Mouse (Mus musculus): ENCODE data around the gene 4931406C07Rik. TPM values are rescaled to one million over a fixed set of nuclear protein-coding genes. Genes with fewer than 3 reads are reported as not detected.
"Not testable (repeated sequence)": the region's sequence is repeated elsewhere in the genome, so short reads cannot be mapped to it uniquely, and the experiment has no call there.

The 4931406C07Rik gene
- polyA plus RNA-seq, 1 experiment from 2014 or later, result 8.7 TPM

- Histone ChIP-seq H3K27ac (ENCODE audit: low read length) (no peak overlapping the region), H3K4me1 (ENCODE audit: insufficient read depth, low read depth, low read length) (peaks cover 11% of the 10 kb centered on the region), H3K4me2 (replicated peaks; ENCODE audit: low read depth, low read length) (peak overlapping the region; percentile 90), H3K4me3 (ENCODE audit: low read depth, low read length) (peak overlapping the region; percentile 82; the same call in 1 of the 2 replicates), H3K27me3 (replicated peaks; ENCODE audit: insufficient read depth, low read length) (no peaks in the 10 kb centered on the region), H3K9ac (replicated peaks; ENCODE audit: low read depth) (peak overlapping the region; percentile 88), H3K9me3 (ENCODE audit: low read length) (no peaks in the 10 kb centered on the region), H3K36me3 (ENCODE audit: insufficient read depth, low read length) (peaks cover 18% of the 10 kb centered on the region; the same call in 1 of the 2 replicates)
- TF ChIP-seq EP300 (IDR thresholded peaks at IDR 0.05), result no peak
- TF ChIP-seq CTCF (IDR thresholded peaks at IDR 0.05), result no peak
- 6% methylated on average over 6 of the region's 6 CpGs for WGBS
- ATAC-seq (no peak), DNase-seq (ENCODE audit: low spot score) (no peak)
These were observed 1.0 kb upstream of the 4931406C07Rik start for GRCm38 (mm10) chr9:15307257-15307656.

GRCm38 (mm10) chr9:15305503-15306397, 498 bp downstream of the 4931406C07Rik start, which contains the start of gene Taf1d:
Gene Taf1d, plus strand, starts transcription at chr9:15306214.
- TF ChIP-seq EP300 (IDR thresholded peaks at IDR 0.05) (no peak), CTCF (IDR thresholded peaks at IDR 0.05) (no peak; the same call in 1 of the 2 replicates)
- H3K27me3 ChIP-seq (replicated peaks; ENCODE audit: insufficient read depth, low read length), result no peaks in the 10 kb centered on the region
- WGBS, result 12% methylated on average over 45 of the region's 45 CpGs
- no peaks in the 10 kb centered on the region for H3K9me3 ChIP-seq (ENCODE audit: low read length)
- H3K4me1 ChIP-seq (ENCODE audit: insufficient read depth, low read depth, low read length), result peaks cover 17% of the 10 kb centered on the region
- peak within 1 kb of the TSS; percentile 88 for H3K9ac ChIP-seq (replicated peaks; ENCODE audit: low read depth)
- peak within 1 kb of the TSS; percentile 90 for H3K4me2 ChIP-seq (replicated peaks; ENCODE audit: low read depth, low read length)
- ATAC-seq (peak; percentile 96), DNase-seq (ENCODE audit: low spot score) (peak; percentile 96)
- peak within 1 kb of the TSS; percentile 92 for H3K27ac ChIP-seq (ENCODE audit: low read length)
- peak within 1 kb of the TSS; percentile 82 for H3K4me3 ChIP-seq (ENCODE audit: low read depth, low read length)
- peaks cover 11% of the 10 kb centered on the region; the same call in 1 of the 2 replicates for H3K36me3 ChIP-seq (ENCODE audit: insufficient read depth, low read length)

- no peaks in the 10 kb centered on the region for H3K27me3 ChIP-seq (replicated peaks; ENCODE audit: insufficient read depth, low read length)
- ATAC-seq, result no peak
- DNase-seq (ENCODE audit: low spot score), result no peak
- H3K27ac ChIP-seq (ENCODE audit: low read length), result no peak overlapping the region
- H3K4me1 ChIP-seq (ENCODE audit: insufficient read depth, low read depth, low read length), result peaks cover 11% of the 10 kb centered on the region; the same call in 1 of the 2 replicates
- H3K4me2 ChIP-seq (replicated peaks; ENCODE audit: low read depth, low read length), result no peak overlapping the region
- no peaks in the 10 kb centered on the region for H3K9me3 ChIP-seq (ENCODE audit: low read length)
- no peaks in the 10 kb centered on the region for H3K36me3 ChIP-seq (ENCODE audit: insufficient read depth, low read length)
- H3K4me3 ChIP-seq (ENCODE audit: low read depth, low read length), result no peak overlapping the region
- WGBS, result 50% methylated on average over 2 of the region's 2 CpGs
- TF ChIP-seq EP300 (IDR thresholded peaks at IDR 0.05), result no peak
- no peak for TF ChIP-seq CTCF (IDR thresholded peaks at IDR 0.05)
- no peak overlapping the region for H3K9ac ChIP-seq (replicated peaks; ENCODE audit: low read depth)
These were observed 3.4 kb downstream of the 4931406C07Rik start for GRCm38 (mm10) chr9:15302881-15303280.

GRCm38 (mm10) chr9:15302006-15302405, 4.2 kb downstream of the 4931406C07Rik start:
- H3K4me1 ChIP-seq (ENCODE audit: insufficient read depth, low read depth, low read length); H3K27me3 ChIP-seq (replicated peaks; ENCODE audit: insufficient read depth, low read length); H3K4me2 ChIP-seq (replicated peaks; ENCODE audit: low read depth, low read length); H3K36me3 ChIP-seq (ENCODE audit: insufficient read depth, low read length); ATAC-seq; DNase-seq (ENCODE audit: low spot score); H3K9ac ChIP-seq (replicated peaks; ENCODE audit: low read depth); H3K4me3 ChIP-seq (ENCODE audit: low read depth, low read length); H3K9me3 ChIP-seq (ENCODE audit: low read length): not testable (repeated sequence)
- peak; percentile 39 for TF ChIP-seq CTCF (IDR thresholded peaks at IDR 0.05)
- 70% methylated on average over 6 of the region's 6 CpGs for WGBS
- H3K27ac ChIP-seq (ENCODE audit: low read length), result 0 out of 2 replicates have a peak overlapping the region, but pooled peaks have one; percentile 75

- DNase-seq (ENCODE audit: low spot score), result peak; percentile 76
- Histone ChIP-seq H3K9me3 (ENCODE audit: low read length) (no peaks in the 10 kb centered on the region), H3K36me3 (ENCODE audit: insufficient read depth, low read length) (no peaks in the 10 kb centered on the region), H3K4me1 (ENCODE audit: insufficient read depth, low read depth, low read length) (peaks cover 9% of the 10 kb centered on the region; the same call in 1 of the 2 replicates), H3K9ac (replicated peaks; ENCODE audit: low read depth) (peak overlapping the region; percentile 6), H3K27me3 (replicated peaks; ENCODE audit: insufficient read depth, low read length) (no peaks in the 10 kb centered on the region), H3K27ac (ENCODE audit: low read length) (peak overlapping the region; percentile 75), H3K4me3 (ENCODE audit: low read depth, low read length) (no peak overlapping the region), H3K4me2 (replicated peaks; ENCODE audit: low read depth, low read length) (peak overlapping the region; percentile 49)
- WGBS, result 2% methylated on average over 6 of the region's 6 CpGs
- peak; percentile 24 for ATAC-seq
- no peak for TF ChIP-seq EP300 (IDR thresholded peaks at IDR 0.05)
- TF ChIP-seq CTCF (IDR thresholded peaks at IDR 0.05), result no peak
These were observed 4.8 kb downstream of the 4931406C07Rik start for GRCm38 (mm10) chr9:15301399-15301798.

GRCm38 (mm10) chr9:15300056-15300455, 6.2 kb downstream of the 4931406C07Rik start:
- no peak overlapping the region for H3K4me3 ChIP-seq (ENCODE audit: low read depth, low read length)
- ATAC-seq (no peak), DNase-seq (ENCODE audit: low spot score) (no peak)
- no peak overlapping the region for H3K9ac ChIP-seq (replicated peaks; ENCODE audit: low read depth)
- no peak overlapping the region for H3K4me2 ChIP-seq (replicated peaks; ENCODE audit: low read depth, low read length)
- peaks cover 8% of the 10 kb centered on the region; the same call in 1 of the 2 replicates for H3K4me1 ChIP-seq (ENCODE audit: insufficient read depth, low read depth, low read length)
- TF ChIP-seq CTCF (IDR thresholded peaks at IDR 0.05) (no peak), EP300 (IDR thresholded peaks at IDR 0.05) (no peak)
- no peak overlapping the region for H3K27ac ChIP-seq (ENCODE audit: low read length)
- 87% methylated on average over 5 of the region's 5 CpGs for WGBS
- no peaks in the 10 kb centered on the region for H3K27me3 ChIP-seq (replicated peaks; ENCODE audit: insufficient read depth, low read length)
- H3K9me3 ChIP-seq (ENCODE audit: low read length), result no peaks in the 10 kb centered on the region
- no peaks in the 10 kb centered on the region for H3K36me3 ChIP-seq (ENCODE audit: insufficient read depth, low read length)
